Mouse (Mus musculus) intestine, postnatal 0 days (tissue): ENCODE data around the gene Ppp1r13l. TPM values are rescaled to one million over a fixed set of nuclear protein-coding genes. Genes with fewer than 3 reads are reported as not detected.

ENCODE experiments used
- ATAC-seq: fragments of 200-750 bp; cut with Nextera tagmentation; 2 replicates; pipeline ENCODE4 v1.8.0; 2017; ENCODE audit warnings: mild to moderate bottlenecking, moderate TSS enrichment, moderate library complexity
- H3K27ac ChIP-seq: fragments of 300-500 bp; sonication (generic); 2 replicates; pipeline ENCODE4 v1.5.1; 2014; ENCODE audit warnings: mild to moderate bottlenecking, low read depth, low read length, moderate library complexity
- H3K27me3 ChIP-seq: fragments of 300-500 bp; sonication (generic); replicated peaks from 2 replicates; pipeline ENCODE4 v1.6.1; 2014; ENCODE audit warnings: low read length, mixed read lengths; ENCODE audit not compliant: control insufficient read depth, insufficient read depth
- H3K36me3 ChIP-seq: fragments of 300-500 bp; sonication (generic); 2 replicates; pipeline ENCODE4 v1.6.1; 2014; ENCODE audit warnings: mild to moderate bottlenecking, moderate library complexity; ENCODE audit not compliant: control insufficient read depth, insufficient read depth
- H3K4me1 ChIP-seq: fragments of 300-500 bp; sonication (generic); replicated peaks from 2 replicates; pipeline ENCODE4 v1.6.1; 2014; ENCODE audit warnings: antibody characterized with exemption, low read length, mixed read lengths; ENCODE audit not compliant: control insufficient read depth, insufficient read depth
- H3K4me2 ChIP-seq: fragments of 300-500 bp; sonication (generic); replicated peaks from 2 replicates; pipeline ENCODE4 v1.6.1; 2014; ENCODE audit warnings: low read depth, mild to moderate bottlenecking, moderate library complexity
- H3K4me3 ChIP-seq: fragments of 300-500 bp; sonication (generic); 2 replicates; pipeline ENCODE4 v1.5.1; 2014; ENCODE audit warnings: low read depth, low read length
- H3K9ac ChIP-seq: fragments of 300-500 bp; sonication (generic); 2 replicates; pipeline ENCODE4 v1.6.1; 2014; ENCODE audit warnings: mild to moderate bottlenecking, low read depth, low read length
- H3K9me3 ChIP-seq: fragments of 300-500 bp; sonication (generic); 2 replicates; pipeline ENCODE4 v1.6.1; 2016; ENCODE audit warnings: mixed run types; ENCODE audit not compliant: control insufficient read depth
- CTCF ChIP-seq: sonication (generic); IDR thresholded peaks from 2 replicates; pipeline ENCODE4 v1.5.1; 2016; ENCODE audit warnings: low read depth, mild to moderate bottlenecking, control low read depth, antibody characterized with exemption, moderate library complexity
- WGBS: fragments of 180-500 bp; shearing (Covaris S2); extraction: QIAGEN DNeasy Blood & Tissue Kit; methylation state at CpG from one replicate; pipeline ENCODE4 v1.1.7; 2014; 5-methylcytosine and 5-hydroxymethylcytosine counted together
- polyA plus RNA-seq: library from polyadenylated mRNA; unstranded; fragments of >200 nt; fragmentation: Nextera tagmentation; extraction: Ambion mirVana; gene quantifications from 2 replicates; pipeline ENCODE4 v1.2.1, GENCODE M21; 2015

Gene Ppp1r13l
- polyA plus RNA-seq, 1 experiment from 2014 or later, result 1.4 TPM

DNA sequence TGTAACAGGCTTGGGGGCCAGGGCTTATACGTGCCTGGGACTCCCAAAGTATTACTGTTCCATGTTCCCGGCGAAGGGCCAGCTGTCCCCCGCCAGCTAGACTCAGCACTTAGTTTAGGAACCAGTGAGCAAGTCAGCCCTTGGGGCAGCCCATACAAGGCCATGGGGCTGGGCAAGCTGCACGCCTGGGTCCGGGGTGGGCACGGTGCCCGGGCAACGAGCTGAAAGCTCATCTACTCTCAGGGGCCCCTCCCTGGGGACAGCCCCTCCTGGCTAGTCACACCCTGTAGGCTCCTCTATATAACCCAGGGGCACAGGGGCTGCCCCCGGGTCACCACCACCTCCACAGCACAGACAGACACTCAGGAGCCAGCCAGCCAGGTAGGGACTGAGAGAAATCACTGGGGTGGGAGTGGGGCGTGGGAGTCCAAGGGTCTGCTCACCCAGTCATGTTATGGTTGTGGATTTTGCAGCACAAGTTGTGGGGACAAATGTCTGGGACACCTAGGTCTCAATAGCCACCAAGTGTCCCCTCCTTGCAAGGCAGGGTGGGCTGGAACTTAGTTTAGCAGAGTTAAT, 51.3 kb downstream of the Ppp1r13l start:
- Histone ChIP-seq H3K4me3 (no peak overlapping the region), H3K4me2 (no peak overlapping the region), H3K9ac (no peak overlapping the region), H3K9me3 (no peaks in the 10 kb centered on the region), H3K4me1 (no peaks in the 10 kb centered on the region), H3K27ac (no peak overlapping the region), H3K27me3 (no peaks in the 10 kb centered on the region), H3K36me3 (no peaks in the 10 kb centered on the region)
- 68% methylated on average over 11 of the region's 11 CpGs for WGBS
- no peak for TF ChIP-seq CTCF
- no peak for ATAC-seq

DNA sequence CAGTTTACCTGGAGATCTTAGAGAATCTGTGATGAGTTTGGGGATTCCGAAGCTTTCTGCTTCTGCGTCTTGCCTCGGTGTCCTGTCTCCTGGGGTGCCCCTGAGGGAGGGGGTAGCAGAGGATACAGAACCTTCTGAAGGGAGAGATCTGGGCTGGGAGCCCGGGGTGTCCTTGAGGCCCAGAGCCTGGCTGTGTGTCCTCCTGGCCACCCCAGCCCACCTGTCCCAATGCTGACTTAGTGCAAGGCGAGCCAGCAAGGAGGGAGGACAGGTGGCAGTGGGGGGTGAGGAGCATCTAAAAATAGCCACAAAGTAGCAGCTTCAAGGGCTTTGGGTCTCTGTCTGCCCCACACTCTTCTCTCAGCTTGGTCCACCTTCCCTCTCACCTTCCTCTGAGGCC, 52.2 kb downstream of the Ppp1r13l start:
- H3K27ac ChIP-seq, result no peak overlapping the region
- no peak overlapping the region for H3K4me3 ChIP-seq
- H3K4me2 ChIP-seq, result no peak overlapping the region
- ATAC-seq, result no peak
- 84% methylated on average over 5 of the region's 5 CpGs for WGBS
- no peak overlapping the region for H3K9ac ChIP-seq
- H3K4me1 ChIP-seq, result no peaks in the 10 kb centered on the region
- H3K9me3 ChIP-seq, result no peaks in the 10 kb centered on the region
- no peaks in the 10 kb centered on the region for H3K27me3 ChIP-seq
- no peaks in the 10 kb centered on the region for H3K36me3 ChIP-seq
- TF ChIP-seq CTCF, result no peak

DNA sequence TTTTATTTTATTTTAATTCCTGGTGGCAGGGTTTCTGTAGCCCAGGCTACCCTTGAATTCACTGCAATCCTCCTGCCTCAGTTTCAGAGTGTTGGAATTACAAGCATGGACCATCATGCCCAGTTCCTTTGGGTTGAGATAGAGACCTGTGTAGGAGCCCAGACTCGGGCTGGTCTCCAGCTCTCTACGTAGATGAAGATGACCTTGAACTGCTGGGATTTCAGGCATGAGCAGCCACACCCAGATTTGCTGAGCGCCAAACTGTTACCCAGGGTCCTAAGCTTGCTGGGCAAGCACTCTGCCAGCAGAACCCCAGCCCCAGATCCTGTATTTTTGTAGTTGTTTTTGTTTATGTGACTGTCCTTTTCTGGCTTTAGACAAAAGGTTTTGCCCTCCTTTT, 54.0 kb downstream of the Ppp1r13l start:
- Histone ChIP-seq H3K9me3 (no peaks in the 10 kb centered on the region), H3K9ac (no peak overlapping the region), H3K36me3 (no peaks in the 10 kb centered on the region), H3K4me1 (no peaks in the 10 kb centered on the region), H3K27me3 (peaks cover 7% of the 10 kb centered on the region; the same call in 1 of the 2 replicates), H3K4me2 (no peak overlapping the region), H3K27ac (no peak overlapping the region), H3K4me3 (no peak overlapping the region)
- WGBS, result 60% methylated on average over 3 of the region's 3 CpGs
- no peak for ATAC-seq
- no peak for TF ChIP-seq CTCF

DNA sequence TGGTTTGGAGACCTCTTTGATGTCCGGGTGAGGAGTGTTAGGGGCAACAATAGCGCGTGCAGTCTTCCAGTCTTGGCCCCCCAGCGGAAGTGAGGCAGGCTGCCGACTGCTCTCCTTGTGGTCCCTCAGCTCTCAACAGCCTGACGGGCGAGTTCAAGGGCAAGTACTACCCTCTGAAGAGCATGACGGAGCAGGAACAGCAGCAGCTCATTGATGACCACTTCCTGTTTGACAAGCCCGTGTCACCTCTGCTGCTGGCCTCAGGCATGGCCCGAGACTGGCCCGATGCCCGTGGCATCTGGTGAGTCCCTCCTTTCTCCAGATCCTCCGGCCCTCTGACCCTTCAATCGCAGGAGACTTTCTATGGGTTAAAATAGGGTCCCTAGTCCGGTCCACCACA, 57.0 kb downstream of the Ppp1r13l start:
- H3K4me1 ChIP-seq, result no peaks in the 10 kb centered on the region
- WGBS, result 69% methylated on average over 15 of the region's 15 CpGs

DNA sequence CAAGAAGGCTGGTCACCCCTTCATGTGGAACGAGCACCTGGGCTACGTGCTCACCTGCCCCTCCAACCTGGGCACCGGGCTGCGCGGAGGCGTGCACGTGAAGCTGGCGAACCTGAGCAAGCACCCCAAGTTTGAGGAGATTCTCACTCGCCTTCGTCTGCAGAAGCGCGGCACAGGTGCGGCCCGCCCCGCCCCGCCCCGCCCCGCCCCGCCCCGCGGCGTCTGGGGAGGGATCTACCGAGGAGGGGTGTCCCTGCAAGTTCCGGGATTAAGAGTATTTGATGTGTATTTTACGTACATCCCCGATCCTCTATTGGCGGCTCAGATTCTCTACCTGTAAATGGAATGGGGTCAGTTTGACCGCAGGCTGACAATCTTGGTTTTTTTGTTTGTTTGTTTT, 60.6 kb downstream of the Ppp1r13l start:
- H3K9me3 ChIP-seq, result no peaks in the 10 kb centered on the region
- TF ChIP-seq CTCF, result no peak
- no peak for ATAC-seq
- peak overlapping the region; percentile 55 for H3K4me2 ChIP-seq
- H3K27me3 ChIP-seq, result peaks cover 20% of the 10 kb centered on the region; the same call in 1 of the 2 replicates
- H3K36me3 ChIP-seq, result no peaks in the 10 kb centered on the region
- H3K27ac ChIP-seq, result no peak overlapping the region
- H3K4me1 ChIP-seq, result no peaks in the 10 kb centered on the region
- 0 out of 2 replicates have a peak overlapping the region, but pooled peaks have one; percentile 9 for H3K4me3 ChIP-seq
- WGBS, result 3% methylated on average over 27 of the region's 28 CpGs
- no peak overlapping the region for H3K9ac ChIP-seq

More for the DNA sequence above, 57.0 kb downstream of the Ppp1r13l start:
- Histone ChIP-seq H3K36me3 (no peaks in the 10 kb centered on the region), H3K4me2 (no peak overlapping the region), H3K4me3 (no peak overlapping the region), H3K9me3 (no peaks in the 10 kb centered on the region), H3K27me3 (peaks cover 20% of the 10 kb centered on the region; the same call in 1 of the 2 replicates), H3K27ac (no peak overlapping the region), H3K9ac (no peak overlapping the region)
- no peak for TF ChIP-seq CTCF
- no peak for ATAC-seq

DNA sequence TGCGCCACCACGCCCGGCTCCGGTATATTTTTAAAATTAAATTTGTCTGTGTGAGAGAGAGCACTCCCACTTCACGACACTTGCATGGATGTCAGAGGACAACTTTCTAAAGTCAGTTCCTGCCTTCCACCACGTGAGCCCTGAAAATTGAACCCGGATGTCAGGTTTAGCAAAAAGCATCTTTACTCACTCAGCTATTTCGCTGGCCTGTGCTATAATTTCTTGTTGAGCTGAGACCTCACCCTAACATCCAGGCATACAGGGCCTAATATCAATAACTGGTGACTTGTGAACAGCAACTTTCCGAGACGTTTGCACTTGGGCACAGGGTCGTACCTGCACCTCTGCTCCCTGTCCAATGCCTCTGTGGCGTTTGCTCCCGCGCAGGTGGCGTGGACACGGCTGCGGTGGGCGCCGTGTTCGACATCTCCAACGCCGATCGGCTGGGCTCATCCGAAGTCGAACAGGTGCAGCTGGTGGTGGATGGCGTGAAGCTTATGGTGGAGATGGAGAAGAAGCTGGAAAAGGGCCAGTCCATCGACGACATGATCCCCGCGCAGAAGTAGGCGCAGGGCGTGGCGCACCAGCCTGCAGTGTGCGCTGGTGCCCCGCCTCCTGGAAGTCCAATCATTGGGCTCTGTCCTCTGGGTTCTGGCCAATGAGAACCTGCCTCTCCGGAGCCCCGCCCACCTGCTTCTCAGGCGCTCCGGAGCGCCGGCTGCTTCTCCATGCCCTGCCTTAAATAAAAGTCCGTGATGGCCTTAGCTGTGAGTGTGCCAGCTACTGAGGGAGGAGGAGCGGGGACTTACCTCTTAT, 61.5 kb downstream of the Ppp1r13l start:
- no peak for TF ChIP-seq CTCF
- Histone ChIP-seq H3K4me3 (peak overlapping the region; percentile 13; the same call in 1 of the 2 replicates), H3K9ac (no peak overlapping the region), H3K9me3 (no peaks in the 10 kb centered on the region), H3K27ac (no peak overlapping the region), H3K4me2 (peak overlapping the region; percentile 64), H3K36me3 (peaks cover 8% of the 10 kb centered on the region; the same call in 1 of the 2 replicates), H3K4me1 (no peaks in the 10 kb centered on the region), H3K27me3 (peaks cover 20% of the 10 kb centered on the region; the same call in 1 of the 2 replicates)
- peak; percentile 91 for ATAC-seq
- WGBS, result 11% methylated on average over 43 of the region's 43 CpGs
